ENCODE assay signal across 15 mouse cellular contexts in the genomic region with DNA sequence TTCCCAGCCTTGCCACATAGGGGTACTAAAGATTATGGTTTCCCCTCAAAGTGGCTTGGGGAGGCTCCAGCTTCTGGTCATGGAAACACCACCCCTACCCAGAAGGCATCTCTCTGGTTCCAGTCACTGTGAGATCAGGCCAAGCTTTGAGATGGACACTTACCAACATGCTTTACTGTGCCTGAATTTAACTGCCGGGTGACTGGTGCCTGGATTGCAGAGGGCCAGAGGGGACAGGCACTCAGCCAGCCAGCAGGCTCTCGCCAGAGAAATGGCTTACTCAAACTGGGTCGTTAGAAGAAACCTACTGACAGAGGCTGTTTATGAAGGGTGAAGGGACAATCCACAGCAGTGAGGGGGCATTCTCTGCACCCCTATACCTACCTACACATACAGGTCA. TPM values are rescaled to one million over a fixed set of nuclear protein-coding genes. Genes with fewer than 3 reads are reported as not detected.
A peak's percentile ranks its signal among the peaks of the same experiment; 100 is the strongest.
DNase-seq lines count a peak whose midpoint lies in the region; ATAC-seq and TF ChIP-seq lines count a peak whose summit lies in the region.
"Had no signal": no experiment of that assay in that cellular context is flagged by ENCODE, and none has a peak within 500 bp of the region (broad histone marks: within the 10 kb centered on the region; RNA-seq: fewer than 3 reads in every experiment).

No protein-coding gene starts in this region.

- H3K9ac ChIP-seq in forebrain, embryonic 11.5 days (ENCODE audit: low read length): no peak overlapping the region
- H3K9ac ChIP-seq in stomach, postnatal 0 days (ENCODE audit: low read length): no peak overlapping the region
- H3K9ac ChIP-seq: hindbrain, embryonic 14.5 days; limb, embryonic 12.5 days had no signal

- 68% methylated on average over 3 of the region's 3 CpGs for WGBS in forebrain, embryonic 11.5 days
- 51% methylated on average over 3 of the region's 3 CpGs for WGBS in stomach, postnatal 0 days

- DNase-seq in heart, adult 18-20 months: peak; percentile 56 to 59
- no peak for DNase-seq in heart, adult 8-10 months (ENCODE audit: low spot score)
- DNase-seq in Muller cell, postnatal 12 days (ENCODE audit: inconsistent ontology term): peak; percentile 22
- DNase-seq in gastrocnemius, adult 2 months: peak; percentile 86
- DNase-seq in kidney, postnatal 4 days: peak; percentile 60 to 67
- DNase-seq in forebrain, embryonic 11.5 days (ENCODE audit: low spot score): no peak
- no peak for DNase-seq in stomach, postnatal 0 days (ENCODE audit: low spot score)
- DNase-seq: cerebellum, adult 18-20 months; right cerebral cortex, postnatal 25 days had no signal

- no peak for ATAC-seq in forebrain, embryonic 11.5 days (replicated peaks; ENCODE audit: low FRiP score)
- ATAC-seq in stomach, postnatal 0 days (ENCODE audit: low FRiP score, low TSS enrichment): no peak
- ATAC-seq in erythroblast, adult 5-6 weeks (replicated peaks; ENCODE audit: low FRiP score, poor library complexity, severe bottlenecking): no peak

- no peak for TF ChIP-seq EP300 in stomach, postnatal 0 days (optimal IDR thresholded peaks at IDR 0.05)

- H3K4me3 ChIP-seq in gastrocnemius, adult 2 months: peak overlapping the region; percentile 35
- no peak overlapping the region for H3K4me3 ChIP-seq in forebrain, embryonic 11.5 days (ENCODE audit: low read depth, low read length)
- H3K4me3 ChIP-seq in stomach, postnatal 0 days (ENCODE audit: low read depth, low read length): no peak overlapping the region
- H3K4me3 ChIP-seq: limb, embryonic 12.5 days; midbrain, embryonic 10.5 days had no signal

- peak overlapping the region; percentile 88 for H3K27ac ChIP-seq in gastrocnemius, adult 2 months
- no peak overlapping the region for H3K27ac ChIP-seq in forebrain, embryonic 11.5 days (ENCODE audit: low read depth, low read length)
- H3K27ac ChIP-seq in stomach, postnatal 0 days (replicated peaks): no peak overlapping the region
- H3K27ac ChIP-seq: hindbrain, embryonic 14.5 days; limb, embryonic 12.5 days; midbrain, embryonic 10.5 days had no signal

- intact Hi-C loops in gastrocnemius, adult 2 months (cut with DNase I): no loop called here

- 0 out of 2 replicates have a peak, but pooled peaks cover 4% of the 10 kb centered on the region for H3K4me1 ChIP-seq in forebrain, embryonic 11.5 days (replicated peaks; ENCODE audit: control insufficient read depth, insufficient read depth, low read length)
- 0 out of 2 replicates have a peak, but pooled peaks cover 3% of the 10 kb centered on the region for H3K4me1 ChIP-seq in stomach, postnatal 0 days (replicated peaks; ENCODE audit: control insufficient read depth, insufficient read depth)

- H3K36me3 ChIP-seq in forebrain, embryonic 11.5 days (ENCODE audit: control insufficient read depth, insufficient read depth, low read length): no peaks in the 10 kb centered on the region
- no peaks in the 10 kb centered on the region for H3K36me3 ChIP-seq in stomach, postnatal 0 days (ENCODE audit: control insufficient read depth, insufficient read depth, low read length)
- H3K36me3 ChIP-seq: G1E; limb, embryonic 12.5 days; midbrain, embryonic 10.5 days had no signal

- H3K9me3 ChIP-seq in forebrain, embryonic 11.5 days (ENCODE audit: control insufficient read depth, low read length): no peaks in the 10 kb centered on the region
- no peaks in the 10 kb centered on the region for H3K9me3 ChIP-seq in stomach, postnatal 0 days (ENCODE audit: control insufficient read depth, low read length)
- H3K9me3 ChIP-seq: G1E; limb, embryonic 12.5 days; midbrain, embryonic 10.5 days had no signal

- no peaks in the 10 kb centered on the region for H3K27me3 ChIP-seq in forebrain, embryonic 11.5 days (ENCODE audit: control insufficient read depth, insufficient read depth, low read length)
- no peaks in the 10 kb centered on the region for H3K27me3 ChIP-seq in stomach, postnatal 0 days (ENCODE audit: control insufficient read depth, insufficient read depth, low read length)

- H3K4me2 ChIP-seq in forebrain, embryonic 11.5 days (ENCODE audit: low read depth, low read length, severe bottlenecking): no peak overlapping the region
- H3K4me2 ChIP-seq in stomach, postnatal 0 days (replicated peaks; ENCODE audit: low read depth): no peak overlapping the region
- H3K4me2 ChIP-seq: hindbrain, embryonic 14.5 days; limb, embryonic 12.5 days had no signal

- TF ChIP-seq CTCF in gastrocnemius, adult 2 months (IDR thresholded peaks at IDR 0.05): no peak
- no peak for TF ChIP-seq CTCF in stomach, postnatal 0 days (IDR thresholded peaks at IDR 0.05; ENCODE audit: low read depth)

RNA-seq across cellular contexts. Expression of gene Kbtbd13, which starts 7.2 kb away (rescaled TPM):
- total RNA-seq in heart, adult 18-20 months (2021): 1 to 10 TPM; 1.5 to 1.6 TPM
- total RNA-seq in heart, adult 8-10 months (2022): 1 to 10 TPM; 2.4 to 3.6 (median 3.1) TPM
- total RNA-seq in gastrocnemius, adult 2 months (2021): 10 to 100 TPM in 1 of 2 experiments, 1 to 10 TPM in 1; 7.8 to 19.5 TPM
- polyA plus RNA-seq in forebrain, embryonic 11.5 days (2014; fragmentation: Nextera tagmentation; extraction: Ambion mirVana): 0.29 and 0.48 TPM in 2 replicates
- polyA plus RNA-seq in stomach, postnatal 0 days (2015; fragmentation: Nextera tagmentation; extraction: Ambion mirVana): 0.38 and 0.49 TPM in 2 replicates
- total RNA-seq in erythroblast, adult 5-6 weeks (2015; ENCODE audit: low replicate concordance): not detected in 2 replicates
- not detected in 2 replicates for total RNA-seq in erythroblast, adult 5-6 weeks (2017; ENCODE audit: low replicate concordance)
- total RNA-seq: G1E had no signal
- polyA plus RNA-seq: G1E had no signal

RNA-seq across cellular contexts. Expression of gene Rasl12, which starts 14.0 kb away (rescaled TPM):
- total RNA-seq in heart, adult 18-20 months (2021): 1 to 10 TPM; 5.6 to 6.4 TPM
- total RNA-seq in heart, adult 8-10 months (2022): 1 to 10 TPM; 5.5 to 8.0 (median 6.0) TPM
- total RNA-seq in gastrocnemius, adult 2 months (2021): 1 to 10 TPM; 3.1 to 3.3 TPM
- 6.7 and 7.2 TPM in 2 replicates for polyA plus RNA-seq in forebrain, embryonic 11.5 days (2014; fragmentation: Nextera tagmentation; extraction: Ambion mirVana)
- polyA plus RNA-seq in stomach, postnatal 0 days (2015; fragmentation: Nextera tagmentation; extraction: Ambion mirVana): 3.7 and 3.9 TPM in 2 replicates
- not detected in 2 replicates for total RNA-seq in erythroblast, adult 5-6 weeks (2015; ENCODE audit: low replicate concordance)
- 0.14 TPM in 1 of 2 replicates, not detected in the other for total RNA-seq in erythroblast, adult 5-6 weeks (2017; ENCODE audit: low replicate concordance)
- polyA plus RNA-seq: G1E had no signal

RNA-seq across cellular contexts. Expression of gene Ubap1l, which starts 23.4 kb away (rescaled TPM):
- total RNA-seq in heart, adult 18-20 months (2021): not detected
- total RNA-seq in heart, adult 8-10 months (2022): under 1 TPM in 2 of 4 experiments, not detected in 2; 0.27 to 0.40 TPM
- total RNA-seq in gastrocnemius, adult 2 months (2021): 1 to 10 TPM in 1 of 2 experiments, under 1 TPM in 1; 0.43 to 1.1 TPM
- polyA plus RNA-seq in forebrain, embryonic 11.5 days (2014; fragmentation: Nextera tagmentation; extraction: Ambion mirVana): 0.52 and 0.73 TPM in 2 replicates
- polyA plus RNA-seq in stomach, postnatal 0 days (2015; fragmentation: Nextera tagmentation; extraction: Ambion mirVana): not detected in 2 replicates
- total RNA-seq in erythroblast, adult 5-6 weeks (2015; ENCODE audit: low replicate concordance): not detected in 2 replicates
- not detected in 2 replicates for total RNA-seq in erythroblast, adult 5-6 weeks (2017; ENCODE audit: low replicate concordance)
- polyA plus RNA-seq: liver, embryonic 16.5 days had no signal

RNA-seq across cellular contexts. Expression of gene Pdcd7, which starts 38.4 kb away (rescaled TPM):
- total RNA-seq in heart, adult 18-20 months (2021): 10 to 100 TPM; 14.4 to 18.4 TPM
- 10 to 100 TPM; 13.3 to 16.8 (median 16.0) TPM for total RNA-seq in heart, adult 8-10 months (2022)
- total RNA-seq in gastrocnemius, adult 2 months (2021): 10 to 100 TPM; 10.1 to 19.5 TPM
- 13.1 and 15.6 TPM in 2 replicates for polyA plus RNA-seq in forebrain, embryonic 11.5 days (2014; fragmentation: Nextera tagmentation; extraction: Ambion mirVana)
- 5.4 and 5.8 TPM in 2 replicates for polyA plus RNA-seq in stomach, postnatal 0 days (2015; fragmentation: Nextera tagmentation; extraction: Ambion mirVana)
- total RNA-seq in erythroblast, adult 5-6 weeks (2015; ENCODE audit: low replicate concordance): 2.7 and 5.4 TPM in 2 replicates
- total RNA-seq in erythroblast, adult 5-6 weeks (2017; ENCODE audit: low replicate concordance): 8.8 and 10.5 TPM in 2 replicates

RNA-seq across cellular contexts. Expression of gene Slc51b, which starts 38.5 kb away (rescaled TPM):
- total RNA-seq in heart, adult 18-20 months (2021): not detected
- not detected for total RNA-seq in heart, adult 8-10 months (2022)
- not detected for total RNA-seq in gastrocnemius, adult 2 months (2021)
- polyA plus RNA-seq in forebrain, embryonic 11.5 days (2014; fragmentation: Nextera tagmentation; extraction: Ambion mirVana): not detected in 2 replicates
- polyA plus RNA-seq in stomach, postnatal 0 days (2015; fragmentation: Nextera tagmentation; extraction: Ambion mirVana): not detected in 2 replicates
- not detected in 2 replicates for total RNA-seq in erythroblast, adult 5-6 weeks (2015; ENCODE audit: low replicate concordance)
- not detected in 2 replicates for total RNA-seq in erythroblast, adult 5-6 weeks (2017; ENCODE audit: low replicate concordance)
- total RNA-seq: G1E had no signal
- polyA plus RNA-seq: G1E; hindbrain, embryonic 14.5 days; limb, embryonic 12.5 days; midbrain, embryonic 10.5 days had no signal

Comparison
In these comparisons a context has a peak if more than half of its experiments do, and no peak if none do; other contexts are left out.
1. DNase-seq: peak in heart, adult 18-20 months (2 of 2), Muller cell, postnatal 12 days (single experiment), gastrocnemius, adult 2 months (single experiment) and kidney, postnatal 4 days (2 of 2); none in heart, adult 8-10 months (single experiment), forebrain, embryonic 11.5 days (single experiment) and stomach, postnatal 0 days (single experiment).